Mouse (Mus musculus) central nervous system, embryonic 18 days (tissue): ENCODE results near the gene Gm17677. TPM values are rescaled to one million over a fixed set of nuclear protein-coding genes. Genes with fewer than 3 reads are reported as not detected.

Source experiments
- polyA plus RNA-seq: library from polyadenylated mRNA; depleted of rRNA; stranded (reverse); fragments of >200 nt; gene quantifications from 2 replicates; pipeline ENCODE4 v1.2.3, GENCODE M21; 2012; rRNA removed

The Gm17677 gene
- polyA plus RNA-seq = not detected in 2 replicates

DNA sequence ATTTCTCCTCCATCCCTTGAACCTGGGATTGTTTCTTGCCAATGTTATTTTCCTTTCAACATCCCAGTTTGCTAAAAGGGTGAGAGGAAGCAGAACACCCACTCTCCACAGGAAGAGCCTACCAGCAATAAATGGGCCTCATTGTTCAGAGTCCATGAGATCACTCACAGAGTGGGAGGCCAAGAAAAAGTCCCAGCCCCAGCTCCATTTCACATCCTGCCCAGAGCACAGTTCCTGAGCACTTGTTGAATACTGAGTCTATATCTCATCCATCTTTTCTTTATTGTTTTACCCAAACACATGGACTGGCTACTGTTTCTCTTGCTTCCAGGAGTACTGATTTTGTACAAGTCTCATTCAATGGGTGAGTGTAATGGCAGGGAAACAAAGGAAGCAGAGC, at the start of gene Gm17677:
Gene Gm17677, plus strand, starts transcription at position 301 of the 400 bp plus-strand sequence.

DNA sequence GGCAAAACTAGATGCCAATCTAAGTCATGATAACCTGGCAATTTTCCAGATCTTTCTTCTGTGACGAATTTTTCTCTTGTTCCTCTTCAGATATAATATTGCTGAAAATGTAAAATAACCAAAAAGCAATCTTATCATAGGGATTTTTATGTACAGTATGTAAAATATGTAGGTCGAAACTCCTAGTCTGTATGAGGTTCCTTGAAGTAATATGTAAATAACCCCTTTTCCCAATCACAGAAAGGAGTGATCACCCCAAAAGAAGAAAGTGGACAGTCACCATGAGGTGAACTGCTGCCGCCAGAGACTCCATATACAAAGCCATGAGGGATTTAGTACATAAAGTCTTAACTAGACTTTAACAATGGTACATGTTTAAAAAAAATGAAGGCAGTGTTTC, 37.2 kb downstream of the Gm17677 start, which contains the start of gene Gm17727:
Gene Gm17727, minus strand, starts transcription at position 101 of the 400 bp plus-strand sequence.

DNA sequence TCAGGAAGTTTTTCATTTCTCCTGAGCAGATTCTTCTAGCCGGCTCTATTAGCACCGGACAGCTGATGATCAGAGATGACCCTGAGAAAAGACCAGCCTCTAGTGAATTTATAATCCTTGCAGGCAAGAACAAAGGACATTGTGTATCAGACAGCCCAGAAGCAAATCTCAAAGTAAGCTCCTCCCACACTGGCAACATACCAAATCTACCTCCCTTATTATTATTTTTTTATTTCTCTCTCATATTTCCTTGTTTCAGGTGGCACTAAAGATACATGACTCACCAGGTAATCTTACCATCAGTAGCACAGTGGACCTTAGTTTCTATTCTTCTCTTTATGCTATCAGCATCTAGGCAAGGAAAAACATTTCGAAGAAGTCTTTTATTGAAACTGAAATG, 49.2 kb downstream of the Gm17677 start, which contains the start of the genes Gm27235 and D730048I06Rik:
Gene Gm27235, minus strand, starts transcription at position 101 of the 400 bp plus-strand sequence.
Gene D730048I06Rik, minus strand, starts transcription at position 112 of the 400 bp plus-strand sequence.

Other genes with a start within 250 kb of the Gm17677 start
- gene Gm1113, start 222.8 kb upstream of the Gm17677 start, polyA plus RNA-seq = not detected in 2 replicates
- gene Ddx25, start 182.5 kb upstream of the Gm17677 start, polyA plus RNA-seq = 16.9 and 17.4 TPM in 2 replicates
- 15.5 and 17.2 TPM in 2 replicates for gene Pus3, start 182.5 kb upstream of the Gm17677 start, polyA plus RNA-seq
- 1.4 TPM in 2 replicates for gene Pate2, start 170.8 kb upstream of the Gm17677 start, polyA plus RNA-seq
- gene Hyls1, start 170.7 kb upstream of the Gm17677 start, polyA plus RNA-seq = 12.1 and 12.5 TPM in 2 replicates
- not detected in 2 replicates for gene Pate4, start 129.1 kb upstream of the Gm17677 start, polyA plus RNA-seq
- not detected in 2 replicates for gene Pate3, start 92.8 kb upstream of the Gm17677 start, polyA plus RNA-seq
- not detected in 2 replicates for gene Pate1, start 53.7 kb upstream of the Gm17677 start, polyA plus RNA-seq
- not detected in 2 replicates for gene Gm17727, start 37.1 kb downstream of the Gm17677 start, polyA plus RNA-seq
- not detected in 2 replicates for gene Gm27235, start 49.1 kb downstream of the Gm17677 start, polyA plus RNA-seq
- not detected in 2 replicates for gene D730048I06Rik, start 49.1 kb downstream of the Gm17677 start, polyA plus RNA-seq
- gene 9230110F15Rik, start 103.1 kb downstream of the Gm17677 start, polyA plus RNA-seq = not detected in 2 replicates
- gene 9230113P08Rik, start 167.4 kb downstream of the Gm17677 start, polyA plus RNA-seq = not detected in 2 replicates